Mouse (Mus musculus): ENCODE data around the gene Nbdy. TPM values are rescaled to one million over a fixed set of nuclear protein-coding genes. Genes with fewer than 3 reads are reported as not detected.

Gene Nbdy
- polyA plus RNA-seq (2014; fragmentation: Illumina TruSeq; extraction: RNeasy Lipid Tissue Mini Kit (QIAGEN cat#74804); ENCODE audit: low read depth, low replicate concordance), result 248 TPM

GRCm38 (mm10) chrX:153723110-153723916 is at the start of gene Nbdy:
Gene Nbdy (plus strand): TSS chrX:153723590.

GRCm38 (mm10) chrX:153695782-153696395 is 27.5 kb upstream of the Nbdy start, which contains the start of gene Kctd12b:
Gene Kctd12b (minus strand): TSS chrX:153696391.

Other genes starting within 250 kb of the Nbdy start
- gene Ubqln2, start 225.4 kb upstream of the Nbdy start, polyA plus RNA-seq (2014; fragmentation: Illumina TruSeq; extraction: RNeasy Lipid Tissue Mini Kit (QIAGEN cat#74804); ENCODE audit: low read depth, low replicate concordance), result 84.0 TPM
- not detected for gene Cypt3, start 165.0 kb upstream of the Nbdy start, polyA plus RNA-seq (2014; fragmentation: Illumina TruSeq; extraction: RNeasy Lipid Tissue Mini Kit (QIAGEN cat#74804); ENCODE audit: low read depth, low replicate concordance)
- gene Kctd12b, start 27.2 kb upstream of the Nbdy start, polyA plus RNA-seq (2014; fragmentation: Illumina TruSeq; extraction: RNeasy Lipid Tissue Mini Kit (QIAGEN cat#74804); ENCODE audit: low read depth, low replicate concordance), result 43.5 TPM
- 0.76 TPM for gene Spin2c, start 108.6 kb downstream of the Nbdy start, polyA plus RNA-seq (2014; fragmentation: Illumina TruSeq; extraction: RNeasy Lipid Tissue Mini Kit (QIAGEN cat#74804); ENCODE audit: low read depth, low replicate concordance)

Data from adrenal gland, adult 10 weeks (tissue).